Mouse (Mus musculus) neutrophil, adult 83 days (primary cell): ENCODE measurements around the gene Olfr559. TPM values are rescaled to one million over a fixed set of nuclear protein-coding genes. Genes with fewer than 3 reads are reported as not detected.

Experiments used
- total RNA-seq, 2 experiments: library from RNA; stranded (reverse); gene quantifications; one replicate each; pipeline ENCODE4 v1.2.4; 2023

Gene Olfr559
- not detected for total RNA-seq

GRCm38 (mm10) chr7:102727391-102727790 is at the start of gene Olfr559:
Gene Olfr559, minus strand, starts transcription at chr7:102727491.

GRCm38 (mm10) chr7:102770921-102771320 is 43.6 kb upstream of the Olfr559 start, which contains the start of gene Olfr561:
Gene Olfr561, plus strand, starts transcription at chr7:102771221.

DNA sequence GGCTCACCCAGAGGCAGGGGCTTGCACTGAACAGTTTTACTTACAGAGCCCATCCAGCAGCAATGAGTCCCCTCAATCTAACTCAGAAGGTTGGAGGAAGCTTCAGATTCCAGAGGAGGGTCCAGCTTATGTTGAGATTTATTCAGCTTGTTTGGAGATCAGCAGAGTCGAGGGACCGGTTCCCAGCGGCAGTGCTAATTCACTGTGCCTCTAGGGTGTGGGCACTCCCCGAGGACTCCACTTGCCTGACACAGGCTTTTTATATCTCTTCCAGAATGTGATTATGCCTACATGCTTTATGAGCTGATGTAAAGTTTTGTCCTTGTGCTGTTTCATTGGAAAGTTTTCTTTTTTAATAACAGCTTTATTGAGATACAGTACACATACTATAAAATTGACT is 32.0 kb upstream of the Olfr559 start, which contains the start of the genes Olfr560 and Olfr78:
TSS of gene Olfr560 (minus strand) at position 101 of the 400 bp plus-strand sequence.
TSS of gene Olfr78 (minus strand) at position 206 of the 400 bp plus-strand sequence.

GRCm38 (mm10) chr7:102718970-102719369 is 8.3 kb downstream of the Olfr559 start, which contains the start of gene Olfr33:
Gene Olfr33, minus strand, starts transcription at chr7:102719070.

GRCm38 (mm10) chr7:102701915-102702314 is 25.4 kb downstream of the Olfr559 start, which contains the start of gene Olfr558:
Gene Olfr558, plus strand, starts transcription at chr7:102702215.

GRCm38 (mm10) chr7:102695358-102696125 is 31.7 kb downstream of the Olfr559 start, which contains the start of gene Olfr557:
Gene Olfr557, plus strand, starts transcription at chr7:102695910.

DNA sequence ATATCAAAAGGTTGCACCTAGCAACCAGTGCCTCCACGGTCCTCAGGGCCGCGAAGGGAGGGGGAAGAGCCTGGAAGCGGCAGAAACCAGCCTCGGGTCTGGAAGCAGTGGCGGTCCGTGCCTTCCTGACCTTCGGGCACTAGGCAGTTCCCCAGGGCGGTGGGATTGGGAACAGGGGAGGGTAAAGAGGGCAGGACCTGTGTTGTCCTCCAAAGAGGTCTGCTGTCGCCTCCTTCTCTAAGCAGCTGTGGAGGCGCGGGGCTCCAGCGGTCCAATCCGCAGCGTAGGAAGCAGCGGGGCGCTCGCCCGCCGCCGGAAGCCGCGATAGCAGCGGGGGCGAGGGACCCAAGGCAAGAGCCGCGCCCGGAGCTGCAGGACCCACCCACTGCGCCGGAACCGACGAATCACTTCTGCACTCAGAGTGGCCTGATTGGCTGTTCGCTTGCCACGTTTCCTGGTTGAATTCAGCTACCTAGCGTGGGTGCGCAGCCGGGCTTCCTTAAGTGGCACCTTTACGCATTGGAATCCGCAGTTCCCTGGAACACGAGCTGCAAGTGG is 40.3 kb downstream of the Olfr559 start, which contains the start of gene Trim68:
TSS of gene Trim68 (minus strand) at position 384 of the 558 bp plus-strand sequence.

Other genes starting within 250 kb of the Olfr559 start
- gene Olfr543, start 245.8 kb downstream of the Olfr559 start, total RNA-seq = not detected
- gene Olfr544, start 239.2 kb downstream of the Olfr559 start, total RNA-seq = not detected
- not detected for gene Olfr545, start 227.9 kb downstream of the Olfr559 start, total RNA-seq
- not detected for gene Olfr547, start 192.7 kb downstream of the Olfr559 start, total RNA-seq
- not detected for gene Olfr548-ps1, start 186.6 kb downstream of the Olfr559 start, total RNA-seq
- not detected for gene Olfr549, start 177.6 kb downstream of the Olfr559 start, total RNA-seq
- 10 to 100 TPM; 10.7 to 12.5 TPM for gene Trim21, start 162.0 kb downstream of the Olfr559 start, total RNA-seq
- not detected for gene Olfr550, start 156.0 kb downstream of the Olfr559 start, total RNA-seq
- not detected for gene Olfr551, start 135.6 kb downstream of the Olfr559 start, total RNA-seq
- gene Olfr552, start 129.7 kb downstream of the Olfr559 start, total RNA-seq = not detected
- gene Olfr553, start 109.3 kb downstream of the Olfr559 start, total RNA-seq = not detected
- not detected for gene Olfr554, start 89.1 kb downstream of the Olfr559 start, total RNA-seq
- gene Olfr555, start 68.7 kb downstream of the Olfr559 start, total RNA-seq = not detected
- not detected for gene Olfr556, start 62.6 kb downstream of the Olfr559 start, total RNA-seq
- 1 to 10 TPM; 1.0 to 2.8 TPM for gene Trim68, start 40.2 kb downstream of the Olfr559 start, total RNA-seq
- not detected for gene Olfr557, start 31.6 kb downstream of the Olfr559 start, total RNA-seq
- gene Olfr558, start 25.3 kb downstream of the Olfr559 start, total RNA-seq = not detected
- not detected for gene Olfr33, start 8.4 kb downstream of the Olfr559 start, total RNA-seq
- gene Olfr560, start 31.9 kb upstream of the Olfr559 start, total RNA-seq = not detected
- not detected for gene Olfr78, start 32.0 kb upstream of the Olfr559 start, total RNA-seq
- gene Olfr561, start 43.7 kb upstream of the Olfr559 start, total RNA-seq = not detected
- not detected for gene Olfr564, start 76.0 kb upstream of the Olfr559 start, total RNA-seq
- gene Olfr566, start 131.3 kb upstream of the Olfr559 start, total RNA-seq = not detected
- gene Olfr568, start 149.6 kb upstream of the Olfr559 start, total RNA-seq = not detected
- gene Olfr569, start 163.4 kb upstream of the Olfr559 start, total RNA-seq = not detected
- gene Olfr570, start 167.1 kb upstream of the Olfr559 start, total RNA-seq = not detected
- gene Olfr571, start 190.0 kb upstream of the Olfr559 start, total RNA-seq = not detected
- gene Olfr572, start 196.9 kb upstream of the Olfr559 start, total RNA-seq = not detected
- gene Olfr573-ps1, start 215.1 kb upstream of the Olfr559 start, total RNA-seq = not detected
- gene Olfr574, start 221.0 kb upstream of the Olfr559 start, total RNA-seq = not detected
- not detected for gene Olfr575, start 231.3 kb upstream of the Olfr559 start, total RNA-seq
- gene Olfr576, start 235.2 kb upstream of the Olfr559 start, total RNA-seq = not detected
- not detected for gene Olfr577, start 248.5 kb upstream of the Olfr559 start, total RNA-seq